In the genomic region with DNA sequence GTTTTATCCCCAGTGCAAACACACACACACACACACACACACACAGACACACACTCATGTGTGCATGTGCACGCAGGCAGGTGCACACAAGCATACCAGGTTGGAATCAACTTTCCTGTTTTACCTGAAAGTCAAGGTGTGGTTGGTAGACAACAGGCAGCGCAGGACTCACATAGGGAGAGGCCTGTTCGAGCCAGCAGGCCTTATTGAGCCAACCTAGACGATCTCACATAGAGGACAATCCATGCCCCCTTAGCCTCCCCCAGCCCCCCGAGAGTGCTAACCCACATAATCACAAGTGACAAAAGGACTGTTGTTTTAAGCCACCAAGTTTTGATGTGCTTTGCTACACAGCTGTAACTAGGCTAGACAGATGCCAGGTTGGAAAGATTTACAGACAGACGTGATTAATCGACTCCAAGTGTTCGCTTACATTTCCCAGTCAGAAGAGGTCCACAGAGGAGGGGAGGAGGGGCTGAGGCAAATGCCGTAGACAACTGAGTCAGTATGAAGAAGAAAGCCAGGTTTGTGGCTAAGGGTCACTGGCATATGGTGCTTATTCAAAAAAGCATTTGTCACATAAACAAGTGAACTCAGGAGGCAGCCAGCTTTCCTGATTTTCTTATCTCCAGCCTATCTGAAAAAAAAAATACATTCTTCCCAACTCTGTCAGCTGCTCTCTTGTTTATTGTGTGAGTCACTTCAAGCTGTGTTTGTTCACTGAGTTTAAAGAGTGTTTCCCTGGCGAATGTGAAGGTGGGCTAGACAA, we compare ENCODE assay signal across 16 mouse cellular contexts. TPM values are rescaled to one million over a fixed set of nuclear protein-coding genes. Genes with fewer than 3 reads are reported as not detected.
A peak's percentile ranks its signal among the peaks of the same experiment; 100 is the strongest.
DNase-seq lines count a peak whose midpoint lies in the region; ATAC-seq and TF ChIP-seq lines count a peak whose summit lies in the region.
"Had no signal": no experiment of that assay in that cellular context is flagged by ENCODE, and none has a peak within 500 bp of the region (broad histone marks: within the 10 kb centered on the region; RNA-seq: fewer than 3 reads in every experiment).

No protein-coding gene starts in this region.

- no peaks in the 10 kb centered on the region for H3K36me3 ChIP-seq in intestine, embryonic 16.5 days (ENCODE audit: control insufficient read depth, insufficient read depth, low read length)
- no peaks in the 10 kb centered on the region for H3K36me3 ChIP-seq in intestine, embryonic 15.5 days
- no peaks in the 10 kb centered on the region for H3K36me3 ChIP-seq in embryonic facial prominence, embryonic 10.5 days (replicated peaks)
- no peaks in the 10 kb centered on the region for H3K36me3 ChIP-seq in limb, embryonic 14.5 days (ENCODE audit: control insufficient read depth, insufficient read depth, low read length)
- H3K36me3 ChIP-seq in forebrain, embryonic 11.5 days (ENCODE audit: control insufficient read depth, insufficient read depth, low read length): no peaks in the 10 kb centered on the region
- H3K36me3 ChIP-seq: heart, embryonic 12.5 days; hindbrain, embryonic 12.5 days; liver, embryonic 13.5 days; midbrain, embryonic 10.5 days; neural tube, embryonic 13.5 days had no signal

- H3K4me3 ChIP-seq in intestine, embryonic 16.5 days (ENCODE audit: low read length): no peak overlapping the region
- H3K4me3 ChIP-seq in intestine, embryonic 15.5 days (replicated peaks): no peak overlapping the region
- no peak overlapping the region for H3K4me3 ChIP-seq in embryonic facial prominence, embryonic 10.5 days
- no peak overlapping the region for H3K4me3 ChIP-seq in limb, embryonic 14.5 days (replicated peaks; ENCODE audit: low read length)
- H3K4me3 ChIP-seq in forebrain, embryonic 11.5 days (ENCODE audit: low read depth, low read length): no peak overlapping the region
- H3K4me3 ChIP-seq: heart, embryonic 12.5 days; hindbrain, embryonic 12.5 days; liver, embryonic 13.5 days; midbrain, embryonic 10.5 days; neural tube, embryonic 13.5 days had no signal

- no peak overlapping the region for H3K9ac ChIP-seq in intestine, embryonic 16.5 days (ENCODE audit: low read depth, low read length)
- H3K9ac ChIP-seq in intestine, embryonic 15.5 days: no peak overlapping the region
- no peak overlapping the region for H3K9ac ChIP-seq in limb, embryonic 14.5 days (ENCODE audit: low read depth, low read length, severe bottlenecking)
- no peak overlapping the region for H3K9ac ChIP-seq in forebrain, embryonic 11.5 days (ENCODE audit: low read length)
- H3K9ac ChIP-seq: heart, embryonic 12.5 days; hindbrain, embryonic 12.5 days; liver, embryonic 13.5 days; neural tube, embryonic 13.5 days had no signal

- peaks cover 23% of the 10 kb centered on the region for H3K4me1 ChIP-seq in intestine, embryonic 16.5 days (ENCODE audit: control insufficient read depth, insufficient read depth, low read length)
- peaks cover 3% of the 10 kb centered on the region for H3K4me1 ChIP-seq in intestine, embryonic 15.5 days (replicated peaks)
- peaks cover 32% of the 10 kb centered on the region for H3K4me1 ChIP-seq in embryonic facial prominence, embryonic 10.5 days
- H3K4me1 ChIP-seq in limb, embryonic 14.5 days (ENCODE audit: control insufficient read depth, insufficient read depth, low read length): peaks cover 4% of the 10 kb centered on the region; the same call in 1 of the 2 replicates
- H3K4me1 ChIP-seq in forebrain, embryonic 11.5 days (replicated peaks; ENCODE audit: control insufficient read depth, insufficient read depth, low read length): no peaks in the 10 kb centered on the region

- peak; percentile 39 for DNase-seq in A20 (ENCODE audit: low read depth, low spot score)
- DNase-seq in embryonic facial prominence, embryonic 10.5 days (ENCODE audit: low spot score): peak; percentile 33
- peak; percentile 37 for DNase-seq in limb, embryonic 14.5 days (ENCODE audit: low spot score)
- no peak for DNase-seq in forebrain, embryonic 11.5 days (ENCODE audit: low spot score)
- DNase-seq in left cerebral cortex, adult 8-10 months (ENCODE audit: low spot score in 2 of 2): no peak
- DNase-seq: liver, embryonic 13.5 days; thymus, adult 2 months had no signal

- peak; percentile 26; the same call in 1 of the 2 replicates for ATAC-seq in intestine, embryonic 16.5 days
- ATAC-seq in intestine, embryonic 15.5 days: no peak; the same call in 1 of the 2 replicates
- ATAC-seq in limb, embryonic 14.5 days (ENCODE audit: low FRiP score, low read depth): peak; percentile 65; the same call in 1 of the 2 replicates
- no peak for ATAC-seq in forebrain, embryonic 11.5 days (replicated peaks; ENCODE audit: low FRiP score)
- ATAC-seq in activated CD4-positive, CD25-positive, alpha-beta regulatory T cell, adult 4 months: no peak

- TF ChIP-seq POLR2A in limb, embryonic 14.5 days (IDR thresholded peaks at IDR 0.05; ENCODE audit: borderline replicate concordance, extremely low read depth, insufficient read depth, insufficient read length): no peak

- peak overlapping the region; percentile 51; the same call in 1 of the 2 replicates for H3K27ac ChIP-seq in intestine, embryonic 16.5 days (ENCODE audit: low read length)
- no peak overlapping the region for H3K27ac ChIP-seq in intestine, embryonic 15.5 days
- peak overlapping the region; percentile 41; the same call in 1 of the 2 replicates for H3K27ac ChIP-seq in embryonic facial prominence, embryonic 10.5 days (replicated peaks)
- no peak overlapping the region for H3K27ac ChIP-seq in limb, embryonic 14.5 days (replicated peaks; ENCODE audit: low read depth, low read length)
- H3K27ac ChIP-seq in forebrain, embryonic 11.5 days (ENCODE audit: low read depth, low read length): no peak overlapping the region
- H3K27ac ChIP-seq: hindbrain, embryonic 12.5 days; liver, embryonic 13.5 days; midbrain, embryonic 10.5 days; neural tube, embryonic 13.5 days had no signal

- no peaks in the 10 kb centered on the region for H3K9me3 ChIP-seq in intestine, embryonic 16.5 days (ENCODE audit: control insufficient read depth, low read length)
- H3K9me3 ChIP-seq in intestine, embryonic 15.5 days: no peaks in the 10 kb centered on the region
- H3K9me3 ChIP-seq in embryonic facial prominence, embryonic 10.5 days: no peaks in the 10 kb centered on the region
- no peaks in the 10 kb centered on the region for H3K9me3 ChIP-seq in limb, embryonic 14.5 days (ENCODE audit: control insufficient read depth, low read length)
- H3K9me3 ChIP-seq in forebrain, embryonic 11.5 days (ENCODE audit: control insufficient read depth, low read length): no peaks in the 10 kb centered on the region
- H3K9me3 ChIP-seq: heart, embryonic 12.5 days; hindbrain, embryonic 12.5 days; liver, embryonic 13.5 days; midbrain, embryonic 10.5 days; neural tube, embryonic 13.5 days had no signal

- WGBS in intestine, embryonic 16.5 days: 33% methylated on average over 10 of the region's 10 CpGs
- WGBS in intestine, embryonic 15.5 days: 33% methylated on average over 10 of the region's 10 CpGs
- 50% methylated on average over 10 of the region's 10 CpGs for whole genome bisulfite sequencing in embryonic facial prominence, embryonic 10.5 days
- WGBS in limb, embryonic 14.5 days: 37% methylated on average over 10 of the region's 10 CpGs
- 73% methylated on average over 10 of the region's 10 CpGs for WGBS in forebrain, embryonic 11.5 days

- H3K27me3 ChIP-seq in intestine, embryonic 16.5 days (replicated peaks; ENCODE audit: control insufficient read depth, insufficient read depth, low read length): no peaks in the 10 kb centered on the region
- no peaks in the 10 kb centered on the region for H3K27me3 ChIP-seq in intestine, embryonic 15.5 days (replicated peaks)
- no peaks in the 10 kb centered on the region for H3K27me3 ChIP-seq in embryonic facial prominence, embryonic 10.5 days (replicated peaks; ENCODE audit: low read depth, poor library complexity, severe bottlenecking)
- H3K27me3 ChIP-seq in limb, embryonic 14.5 days (ENCODE audit: control insufficient read depth, insufficient read depth, low read length): no peaks in the 10 kb centered on the region
- H3K27me3 ChIP-seq in forebrain, embryonic 11.5 days (ENCODE audit: control insufficient read depth, insufficient read depth, low read length): no peaks in the 10 kb centered on the region
- H3K27me3 ChIP-seq: heart, embryonic 12.5 days; hindbrain, embryonic 12.5 days; liver, embryonic 13.5 days; neural tube, embryonic 13.5 days had no signal

- no peak overlapping the region for H3K4me2 ChIP-seq in intestine, embryonic 16.5 days (ENCODE audit: low read depth, low read length)
- no peak overlapping the region; the same call in 1 of the 2 replicates for H3K4me2 ChIP-seq in intestine, embryonic 15.5 days (replicated peaks)
- H3K4me2 ChIP-seq in limb, embryonic 14.5 days (replicated peaks; ENCODE audit: low read depth, low read length, severe bottlenecking): no peak overlapping the region
- no peak overlapping the region for H3K4me2 ChIP-seq in forebrain, embryonic 11.5 days (ENCODE audit: low read depth, low read length, severe bottlenecking)
- H3K4me2 ChIP-seq: heart, embryonic 12.5 days; hindbrain, embryonic 12.5 days; liver, embryonic 13.5 days; neural tube, embryonic 13.5 days had no signal

RNA-seq across cellular contexts. Expression of a gene that starts 56.0 kb away (rescaled TPM):
- 0.15 and 0.16 TPM in 2 replicates for polyA plus RNA-seq in intestine, embryonic 16.5 days (2015; fragmentation: Nextera tagmentation; extraction: Ambion mirVana)
- 0.33 and 0.41 TPM in 2 replicates for polyA plus RNA-seq in intestine, embryonic 15.5 days (2015; fragmentation: Nextera tagmentation; extraction: Ambion mirVana)
- polyA plus RNA-seq in embryonic facial prominence, embryonic 10.5 days (2016; fragmentation: Nextera tagmentation; extraction: Ambion mirVana): 0.20 and 0.31 TPM in 2 replicates
- 2.0 and 2.2 TPM in 2 replicates for polyA plus RNA-seq in limb, embryonic 14.5 days (2012; rRNA removed)
- polyA plus RNA-seq in limb, embryonic 14.5 days (2014; fragmentation: Nextera tagmentation; extraction: Ambion mirVana): 0.86 and 0.87 TPM in 2 replicates
- polyA plus RNA-seq in forebrain, embryonic 11.5 days (2014; fragmentation: Nextera tagmentation; extraction: Ambion mirVana): 0.36 and 0.72 TPM in 2 replicates
- polyA plus RNA-seq in activated CD4-positive, CD25-positive, alpha-beta regulatory T cell, adult 4 months (2017; shearing (Covaris generic)): not detected
- total RNA-seq in left cerebral cortex, adult 8-10 months (2022): 10 to 100 TPM; 50.4 to 57.7 (median 53.6) TPM
- total RNA-seq: common myeloid progenitor, adult 5-6 weeks had no signal
- polyA plus RNA-seq: small intestine, adult 2 months had no signal

Comparison
In these comparisons a context has a peak if more than half of its experiments do, and no peak if none do; other contexts are left out.
1. ATAC-seq: peak in intestine, embryonic 16.5 days (single experiment) and limb, embryonic 14.5 days (single experiment); none in intestine, embryonic 15.5 days (single experiment), forebrain, embryonic 11.5 days (single experiment) and activated CD4-positive, CD25-positive, alpha-beta regulatory T cell, adult 4 months (single experiment).
2. H3K27ac ChIP-seq: peak in intestine, embryonic 16.5 days (single experiment) and embryonic facial prominence, embryonic 10.5 days (single experiment); none in intestine, embryonic 15.5 days (single experiment), limb, embryonic 14.5 days (single experiment) and forebrain, embryonic 11.5 days (single experiment).
3. DNase-seq: peak in A20 (single experiment), embryonic facial prominence, embryonic 10.5 days (single experiment) and limb, embryonic 14.5 days (single experiment); none in forebrain, embryonic 11.5 days (single experiment) and left cerebral cortex, adult 8-10 months (0 of 2).